Mouse (Mus musculus) stomach, embryonic 16.5 days (tissue): ENCODE measurements around the gene Hsf4. TPM values are rescaled to one million over a fixed set of nuclear protein-coding genes. Genes with fewer than 3 reads are reported as not detected.

Experiments
- ATAC-seq: fragments of 200-750 bp; cut with Nextera tagmentation; 2 replicates; pipeline ENCODE4 v1.8.0; 2017; ENCODE audit warnings: moderate number of reproducible peaks, moderate TSS enrichment; ENCODE audit not compliant: insufficient read depth, low FRiP score
- H3K27ac ChIP-seq: fragments of 300-500 bp; sonication (generic); 2 replicates; pipeline ENCODE4 v1.5.1; 2014; ENCODE audit warnings: low read length
- H3K27me3 ChIP-seq: fragments of 300-500 bp; sonication (generic); 2 replicates; pipeline ENCODE4 v1.6.1; 2014; ENCODE audit warnings: low read length, control low read depth, mixed read lengths; ENCODE audit not compliant: control insufficient read depth, insufficient read depth
- H3K36me3 ChIP-seq: fragments of 300-500 bp; sonication (generic); 2 replicates; pipeline ENCODE4 v1.6.1; 2014; ENCODE audit warnings: low read length; ENCODE audit not compliant: control insufficient read depth, insufficient read depth
- H3K4me1 ChIP-seq: fragments of 300-500 bp; sonication (generic); 2 replicates; pipeline ENCODE4 v1.6.1; 2014; ENCODE audit warnings: low read length, control low read depth, mixed read lengths; ENCODE audit not compliant: control insufficient read depth, insufficient read depth
- H3K4me2 ChIP-seq: fragments of 300-500 bp; sonication (generic); 2 replicates; pipeline ENCODE4 v1.6.1; 2014; ENCODE audit warnings: low read depth, low read length, mixed read lengths
- H3K4me3 ChIP-seq: fragments of 300-500 bp; sonication (generic); replicated peaks from 2 replicates; pipeline ENCODE4 v1.5.1; 2014; ENCODE audit warnings: mild to moderate bottlenecking, low read length
- H3K9ac ChIP-seq: fragments of 300-500 bp; sonication (generic); 2 replicates; pipeline ENCODE4 v1.6.1; 2014; ENCODE audit warnings: low read length
- H3K9me3 ChIP-seq: fragments of 300-500 bp; sonication (generic); replicated peaks from 2 replicates; pipeline ENCODE4 v1.6.1; 2016; ENCODE audit warnings: low read length, control low read depth; ENCODE audit not compliant: control insufficient read depth
- WGBS: fragments of 180-500 bp; shearing (Covaris S2); extraction: QIAGEN DNeasy Blood & Tissue Kit; methylation state at CpG from one replicate; pipeline ENCODE4 v1.1.7; 2014; 5-methylcytosine and 5-hydroxymethylcytosine counted together
- polyA plus RNA-seq: library from polyadenylated mRNA; unstranded; fragments of >200 nt; fragmentation: Nextera tagmentation; extraction: Ambion mirVana; gene quantifications from 2 replicates; pipeline ENCODE4 v1.2.1, GENCODE M21; 2015

Hsf4 gene
- polyA plus RNA-seq, 1 experiment from 2014 or later, result not detected

GRCm38 (mm10) chr8:105265128-105265527 lies 4.5 kb upstream of the Hsf4 start:
- ATAC-seq, result no peak

DNA sequence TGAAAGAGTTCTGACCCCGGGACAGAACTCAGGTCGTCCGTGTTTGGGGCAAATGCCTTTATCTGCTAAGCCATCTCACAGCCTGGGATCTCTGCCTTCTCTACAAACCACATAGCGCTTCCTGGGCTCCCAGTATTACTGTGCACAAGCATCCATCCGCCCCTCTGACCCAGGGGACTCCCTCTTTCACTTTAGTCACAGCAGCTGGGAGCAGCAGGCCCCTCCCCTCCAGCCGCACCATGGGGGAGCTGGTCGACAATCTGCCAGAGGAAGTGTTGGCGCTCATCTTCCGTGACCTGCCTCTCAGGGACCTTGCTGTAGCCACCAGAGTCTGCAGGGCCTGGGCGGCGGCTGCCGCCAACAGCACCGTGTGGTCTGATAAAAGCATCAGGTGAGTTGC lies 2.8 kb upstream of the Hsf4 start:
- Histone ChIP-seq H3K4me1 (peaks cover 36% of the 10 kb centered on the region), H3K4me2 (no peak overlapping the region), H3K36me3 (no peaks in the 10 kb centered on the region), H3K4me3 (no peak overlapping the region), H3K27ac (no peak overlapping the region), H3K27me3 (peaks cover 57% of the 10 kb centered on the region), H3K9me3 (no peaks in the 10 kb centered on the region), H3K9ac (no peak overlapping the region)
- 45% methylated on average over 13 of the region's 13 CpGs for WGBS
- no peak for ATAC-seq

More at GRCm38 (mm10) chr8:105265128-105265527, 4.5 kb upstream of the Hsf4 start:
- Histone ChIP-seq H3K27me3 (peaks cover 40% of the 10 kb centered on the region), H3K9ac (peak overlapping the region; percentile 72), H3K9me3 (no peaks in the 10 kb centered on the region), H3K4me1 (peaks cover 29% of the 10 kb centered on the region), H3K4me2 (peak overlapping the region; percentile 94), H3K4me3 (peak overlapping the region; percentile 67), H3K36me3 (no peaks in the 10 kb centered on the region), H3K27ac (no peak overlapping the region)
- WGBS, result 10% methylated on average over 10 of the region's 10 CpGs

DNA sequence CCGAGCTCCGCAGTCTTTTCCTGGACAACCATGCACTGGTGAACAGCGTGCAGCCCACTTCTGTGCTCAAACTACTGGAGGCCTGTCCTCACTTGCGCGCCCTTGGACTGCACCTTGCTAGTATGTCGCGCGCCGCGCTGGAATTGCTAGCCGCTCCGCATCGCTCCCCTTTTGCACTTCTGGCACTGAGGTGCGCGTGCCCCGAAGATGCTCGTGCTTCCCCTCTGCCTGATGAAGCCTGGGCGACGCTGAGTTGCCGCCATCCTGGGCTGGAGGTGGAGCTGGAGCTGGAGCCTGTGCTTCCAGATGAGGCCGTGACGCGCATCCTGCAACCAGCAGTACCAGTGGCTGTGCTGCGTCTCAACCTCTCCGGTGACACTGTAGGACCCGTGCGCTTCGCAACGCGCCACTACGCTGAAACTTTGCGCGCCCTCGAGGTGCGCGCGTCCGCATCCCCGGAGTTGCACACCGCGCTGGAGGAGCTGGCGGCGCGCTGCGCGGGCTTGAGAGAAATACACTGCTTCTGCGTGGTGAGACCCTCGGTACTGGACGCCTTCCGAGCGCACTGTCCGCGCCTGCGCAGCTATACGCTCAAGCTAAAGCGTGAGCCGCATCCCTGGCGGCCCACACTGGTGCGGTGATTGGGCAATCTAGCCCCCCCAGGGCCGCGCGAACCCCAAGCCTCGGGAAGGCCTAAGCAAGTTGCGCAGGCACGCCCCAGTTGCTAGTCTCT lies 1.1 kb upstream of the Hsf4 start:
- peaks cover 36% of the 10 kb centered on the region for H3K4me1 ChIP-seq
- 4% methylated on average over 65 of the region's 65 CpGs for WGBS
- H3K9me3 ChIP-seq, result no peaks in the 10 kb centered on the region
- no peaks in the 10 kb centered on the region for H3K36me3 ChIP-seq
- peak overlapping the region; percentile 49 for H3K4me3 ChIP-seq
- peak overlapping the region; percentile 69 for H3K4me2 ChIP-seq
- H3K27me3 ChIP-seq, result peaks cover 67% of the 10 kb centered on the region
- no peak overlapping the region for H3K27ac ChIP-seq
- peak overlapping the region; percentile 61 for H3K9ac ChIP-seq
- ATAC-seq, result peak; percentile 26; the same call in 1 of the 2 replicates

DNA sequence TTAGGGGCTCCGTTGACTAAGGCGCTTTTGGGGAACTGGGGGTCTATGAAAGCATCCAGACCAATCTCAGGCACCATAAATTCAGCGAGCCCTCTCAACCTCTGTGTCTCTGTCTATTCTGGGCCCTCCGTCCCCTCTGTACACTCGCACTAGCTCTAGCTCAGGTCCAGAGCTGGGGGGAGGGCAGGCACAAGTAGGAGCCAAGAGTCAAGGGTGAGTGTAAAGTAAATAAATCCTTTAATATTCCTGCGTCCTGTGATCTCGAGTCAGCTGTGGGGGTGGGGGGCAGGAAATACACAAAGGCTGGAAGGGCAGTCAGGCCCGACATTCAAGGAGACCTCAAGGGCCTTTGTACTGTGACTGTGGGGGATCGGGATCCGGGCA lies 534 bp upstream of the Hsf4 start:
- H3K36me3 ChIP-seq, result no peaks in the 10 kb centered on the region
- H3K4me3 ChIP-seq, result peak overlapping the region; percentile 49
- WGBS, result 8% methylated on average over 10 of the region's 10 CpGs
- peaks cover 69% of the 10 kb centered on the region for H3K27me3 ChIP-seq
- no peak overlapping the region for H3K27ac ChIP-seq
- no peak for ATAC-seq
- H3K9me3 ChIP-seq, result no peaks in the 10 kb centered on the region
- H3K4me2 ChIP-seq, result peak overlapping the region; percentile 69
- H3K9ac ChIP-seq, result peak overlapping the region; percentile 61
- peaks cover 33% of the 10 kb centered on the region for H3K4me1 ChIP-seq

DNA sequence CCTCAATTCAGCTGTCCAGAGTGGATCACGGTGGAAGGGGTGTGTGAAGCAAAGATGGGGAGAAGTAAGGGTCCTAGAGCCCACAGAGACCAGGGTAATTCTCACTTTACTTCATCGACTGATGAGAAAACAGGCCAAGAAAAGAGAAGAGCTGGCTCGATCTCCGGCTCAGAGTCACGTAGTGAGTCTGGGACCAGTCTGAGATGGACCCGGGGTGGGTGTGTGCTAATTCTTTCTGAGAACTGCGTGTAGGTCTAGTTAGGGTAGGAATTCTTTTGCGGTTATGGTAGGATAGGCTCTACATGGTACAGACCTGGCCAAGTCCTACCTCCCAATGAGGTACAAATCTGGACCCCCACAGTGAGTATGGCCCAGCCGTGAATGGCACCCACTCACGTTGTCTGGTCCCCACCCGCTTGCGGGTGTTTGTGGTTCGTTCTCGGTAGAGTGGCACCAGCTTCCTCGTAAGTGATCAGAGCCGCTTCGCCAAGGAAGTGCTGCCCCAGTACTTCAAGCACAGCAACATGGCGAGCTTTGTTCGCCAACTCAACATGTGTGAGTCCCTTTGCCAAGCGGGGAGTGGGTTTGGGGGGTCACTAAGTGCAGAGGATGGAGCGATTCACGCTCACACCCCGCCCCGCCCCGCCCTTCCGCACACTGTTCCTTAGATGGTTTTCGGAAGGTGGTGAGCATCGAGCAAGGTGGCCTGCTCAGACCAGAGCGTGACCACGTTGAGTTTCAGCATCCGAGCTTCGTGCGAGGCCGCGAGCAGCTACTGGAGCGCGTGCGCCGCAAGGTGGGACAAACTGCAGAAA lies 707 bp downstream of the Hsf4 start:
- Histone ChIP-seq H3K4me2 (peak overlapping the region; percentile 69), H3K9ac (peak overlapping the region; percentile 61), H3K36me3 (no peaks in the 10 kb centered on the region), H3K4me3 (peak overlapping the region; percentile 49), H3K27ac (no peak overlapping the region), H3K27me3 (peaks cover 82% of the 10 kb centered on the region), H3K9me3 (no peaks in the 10 kb centered on the region), H3K4me1 (peaks cover 29% of the 10 kb centered on the region)
- 8% methylated on average over 39 of the region's 39 CpGs for WGBS
- no peak for ATAC-seq

GRCm38 (mm10) chr8:105270916-105271186 lies 1.2 kb downstream of the Hsf4 start:
- H3K4me3 ChIP-seq, result no peak overlapping the region
- H3K36me3 ChIP-seq, result no peaks in the 10 kb centered on the region
- no peak overlapping the region for H3K9ac ChIP-seq
- peaks cover 29% of the 10 kb centered on the region for H3K4me1 ChIP-seq
- H3K4me2 ChIP-seq, result 0 out of 2 replicates have a peak overlapping the region, but pooled peaks have one; percentile 15
- H3K27me3 ChIP-seq, result peaks cover 87% of the 10 kb centered on the region
- no peak overlapping the region for H3K27ac ChIP-seq
- 6% methylated on average over 11 of the region's 11 CpGs for WGBS
- ATAC-seq, result no peak
- no peaks in the 10 kb centered on the region for H3K9me3 ChIP-seq

GRCm38 (mm10) chr8:105275387-105275786 lies 5.8 kb downstream of the Hsf4 start:
- Histone ChIP-seq H3K36me3 (no peaks in the 10 kb centered on the region), H3K4me1 (peaks cover 22% of the 10 kb centered on the region), H3K27me3 (peaks cover 80% of the 10 kb centered on the region), H3K4me2 (peak overlapping the region; percentile 68), H3K27ac (no peak overlapping the region), H3K4me3 (peak overlapping the region; percentile 47; the same call in 1 of the 2 replicates), H3K9ac (no peak overlapping the region; the same call in 1 of the 2 replicates), H3K9me3 (no peaks in the 10 kb centered on the region)
- 7% methylated on average over 11 of the region's 11 CpGs for WGBS
- no peak for ATAC-seq

- Histone ChIP-seq H3K9ac (peak within 1 kb of the TSS; percentile 60), H3K27me3 (peaks cover 75% of the 10 kb centered on the region), H3K4me1 (peaks cover 17% of the 10 kb centered on the region), H3K4me3 (peak within 1 kb of the TSS; percentile 47), H3K36me3 (no peaks in the 10 kb centered on the region), H3K27ac (no peak within 1 kb of the TSS), H3K4me2 (peak within 1 kb of the TSS; percentile 68), H3K9me3 (no peaks in the 10 kb centered on the region)
- no peak for ATAC-seq
- 6% methylated on average over 10 of the region's 10 CpGs for WGBS
These were observed 6.2 kb downstream of the Hsf4 start, which contains the start of gene Nol3 for GRCm38 (mm10) chr8:105275840-105276239. Gene Nol3 (plus strand): TSS chr8:105276140.
